Comparison of ENCODE assay signal across 9 mouse cellular contexts in genomic region chr12:44547721-44548369, GRCm38 (mm10).
DNase-seq lines count a peak whose midpoint lies in the region; ATAC-seq lines count a peak whose summit lies in the region.
"Had no signal": no experiment of that assay in that cellular context is flagged by ENCODE, and none has a peak within 500 bp of the region (broad histone marks: within the 10 kb centered on the region; RNA-seq: fewer than 3 reads in every experiment).

No protein-coding gene starts in this region.

- no peaks in the 10 kb centered on the region for H3K27me3 ChIP-seq in forebrain, embryonic 16.5 days (replicated peaks; ENCODE audit: control insufficient read depth, insufficient read depth, low read length)
- no peaks in the 10 kb centered on the region for H3K27me3 ChIP-seq in intestine, embryonic 15.5 days (replicated peaks)
- no peaks in the 10 kb centered on the region for H3K27me3 ChIP-seq in midbrain, embryonic 14.5 days (ENCODE audit: control insufficient read depth, insufficient read depth, low read length)

- H3K9ac ChIP-seq in forebrain, embryonic 16.5 days (replicated peaks; ENCODE audit: low read depth, low read length) = no peak overlapping the region
- H3K9ac ChIP-seq in intestine, embryonic 15.5 days = no peak overlapping the region
- no peak overlapping the region for H3K9ac ChIP-seq in midbrain, embryonic 14.5 days (replicated peaks; ENCODE audit: low read length)

- H3K36me3 ChIP-seq in forebrain, embryonic 16.5 days (ENCODE audit: control insufficient read depth, insufficient read depth) = no peaks in the 10 kb centered on the region; the same call in none of the 2 replicates
- H3K36me3 ChIP-seq in intestine, embryonic 15.5 days = no peaks in the 10 kb centered on the region
- H3K36me3 ChIP-seq in midbrain, embryonic 14.5 days (ENCODE audit: control insufficient read depth, insufficient read depth, low read length) = peaks cover 33% of the 10 kb centered on the region

- ATAC-seq in forebrain, embryonic 16.5 days = peak; percentile 62
- 0 out of 2 replicates have a peak, but pooled peaks have one; percentile 28 for ATAC-seq in intestine, embryonic 15.5 days
- peak; percentile 37; the same call in 1 of the 2 replicates for ATAC-seq in midbrain, embryonic 14.5 days (ENCODE audit: low FRiP score, low TSS enrichment)

- intact Hi-C loops in heart, postnatal 25 days (cut with DNase I) = loop anchor here (5.0 kb wide), 1 partner anchor 256 kb away; no protein-coding TSS in a partner anchor
- intact Hi-C loops in left cerebral cortex, postnatal 14 days (cut with DNase I) = loop anchor here (5.0 kb wide), 2 partner anchors 221 to 251 kb away; partner anchors contain the start of gene Nrcam

- peak; percentile 57 for DNase-seq in heart, adult 8-10 months (ENCODE audit: low spot score)
- no peak for DNase-seq in heart, postnatal 25 days (ENCODE audit: low spot score)
- peak; percentile 77 for DNase-seq in cerebellum, adult 11-12 months
- peak; percentile 69 to 89 for DNase-seq in left cerebral cortex, postnatal 14 days (ENCODE audit: low spot score in 2 of 2)
- peak; percentile 92 for DNase-seq in midbrain, embryonic 14.5 days
- peak; percentile 9 for DNase-seq in spleen, adult 12 weeks (ENCODE audit: low spot score)

- H3K4me1 ChIP-seq in forebrain, embryonic 16.5 days (replicated peaks; ENCODE audit: control insufficient read depth, insufficient read depth, low read length) = peaks cover 4% of the 10 kb centered on the region; the same call in 1 of the 2 replicates
- H3K4me1 ChIP-seq in intestine, embryonic 15.5 days (replicated peaks) = no peaks in the 10 kb centered on the region
- H3K4me1 ChIP-seq in midbrain, embryonic 14.5 days (ENCODE audit: control insufficient read depth, insufficient read depth, low read length) = 0 out of 2 replicates have a peak, but pooled peaks cover 3% of the 10 kb centered on the region

- H3K9me3 ChIP-seq in forebrain, embryonic 16.5 days (ENCODE audit: control insufficient read depth, low read length) = no peaks in the 10 kb centered on the region
- H3K9me3 ChIP-seq in intestine, embryonic 15.5 days = no peaks in the 10 kb centered on the region
- no peaks in the 10 kb centered on the region for H3K9me3 ChIP-seq in midbrain, embryonic 14.5 days (ENCODE audit: control insufficient read depth, low read length)

- no peak overlapping the region for H3K4me3 ChIP-seq in forebrain, embryonic 16.5 days (replicated peaks; ENCODE audit: low read length)
- no peak overlapping the region for H3K4me3 ChIP-seq in intestine, embryonic 15.5 days (replicated peaks)
- H3K4me3 ChIP-seq in midbrain, embryonic 14.5 days (replicated peaks; ENCODE audit: low read depth, low read length) = no peak overlapping the region

- 35% methylated on average over 8 of the region's 8 CpGs for WGBS in forebrain, embryonic 16.5 days
- 52% methylated on average over 8 of the region's 8 CpGs for WGBS in intestine, embryonic 15.5 days
- WGBS in midbrain, embryonic 14.5 days = 57% methylated on average over 8 of the region's 8 CpGs

- no peak overlapping the region for H3K4me2 ChIP-seq in forebrain, embryonic 16.5 days (ENCODE audit: low read length)
- no peak overlapping the region for H3K4me2 ChIP-seq in intestine, embryonic 15.5 days (replicated peaks)
- no peak overlapping the region for H3K4me2 ChIP-seq in midbrain, embryonic 14.5 days (ENCODE audit: low read length)

- H3K27ac ChIP-seq in forebrain, embryonic 16.5 days (ENCODE audit: low read length) = no peak overlapping the region
- H3K27ac ChIP-seq in intestine, embryonic 15.5 days = no peak overlapping the region
- H3K27ac ChIP-seq in midbrain, embryonic 14.5 days (replicated peaks; ENCODE audit: low read depth, low read length) = no peak overlapping the region
- H3K27ac ChIP-seq: macrophage had no signal
